Mouse (Mus musculus) cerebellum, postnatal 4 days (tissue): ENCODE results near the gene Ociad1.
A peak's percentile ranks its signal among the peaks of the same experiment; 100 is the strongest.
"Not testable (repeated sequence)": the region's sequence is repeated elsewhere in the genome, so short reads cannot be mapped to it uniquely, and the experiment has no call there.

ENCODE experiments used
- DNase-seq, 2 experiments: peaks; one replicate each; pipeline ENCODE4 v3.0.0; 2022; ENCODE audit warnings: low spot score in 2 of 2, mixed read lengths in 1 of 2

Gene Ociad1

GRCm38 (mm10) chr5:73285470-73285978 is 7.1 kb upstream of the Ociad1 start:
- no peak for DNase-seq

- DNase-seq, result no peak
Measured at GRCm38 (mm10) chr5:73286603-73287002, 6.0 kb upstream of the Ociad1 start.

GRCm38 (mm10) chr5:73289900-73290299 is 2.7 kb upstream of the Ociad1 start:
- no peak for DNase-seq

GRCm38 (mm10) chr5:73293458-73293827 is 859 bp downstream of the Ociad1 start:
- no peak for DNase-seq

- DNase-seq, result no peak
Measured at GRCm38 (mm10) chr5:73295016-73295415, 2.4 kb downstream of the Ociad1 start.

- DNase-seq, result no peak
Measured at GRCm38 (mm10) chr5:73295916-73296315, 3.3 kb downstream of the Ociad1 start.

GRCm38 (mm10) chr5:73301601-73302307 is 9.2 kb downstream of the Ociad1 start:
- DNase-seq, result no peak

- DNase-seq, result no peak
Measured at GRCm38 (mm10) chr5:73304507-73304906, 11.9 kb downstream of the Ociad1 start.

GRCm38 (mm10) chr5:73306486-73306885 is 13.9 kb downstream of the Ociad1 start:
- no peak for DNase-seq

- no peak for DNase-seq
Measured at GRCm38 (mm10) chr5:73307297-73307696, 14.7 kb downstream of the Ociad1 start.

- no peak for DNase-seq
Measured at GRCm38 (mm10) chr5:73309496-73309895, 16.9 kb downstream of the Ociad1 start.

- no peak for DNase-seq
Measured at GRCm38 (mm10) chr5:73310401-73310800, 17.8 kb downstream of the Ociad1 start.

- no peak for DNase-seq
Measured at GRCm38 (mm10) chr5:73311458-73311857, 18.9 kb downstream of the Ociad1 start.

- DNase-seq, result no peak
Measured at GRCm38 (mm10) chr5:73313591-73313990, 21.0 kb downstream of the Ociad1 start.

- no peak for DNase-seq
Measured at GRCm38 (mm10) chr5:73314654-73315053, 22.1 kb downstream of the Ociad1 start.

- DNase-seq, result no peak
Measured at GRCm38 (mm10) chr5:73319306-73319705, 26.7 kb downstream of the Ociad1 start.

GRCm38 (mm10) chr5:73322684-73323083 is 30.1 kb downstream of the Ociad1 start:
- not testable (repeated sequence) for DNase-seq

GRCm38 (mm10) chr5:73323602-73324001 is 31.0 kb downstream of the Ociad1 start:
- no peak for DNase-seq

GRCm38 (mm10) chr5:73324526-73325170 is 32.1 kb downstream of the Ociad1 start:
- DNase-seq, result no peak

- DNase-seq, result no peak
Measured at GRCm38 (mm10) chr5:73331002-73331401, 38.4 kb downstream of the Ociad1 start.

GRCm38 (mm10) chr5:73336448-73336847 is 43.9 kb downstream of the Ociad1 start:
- no peak for DNase-seq

- peak; percentile 46 to 56 for DNase-seq
Measured at GRCm38 (mm10) chr5:73337961-73338831, 45.6 kb downstream of the Ociad1 start.
